Mouse (Mus musculus) heart, embryonic 14.5 days (tissue): ENCODE results near the gene Abca3. TPM values are rescaled to one million over a fixed set of nuclear protein-coding genes. Genes with fewer than 3 reads are reported as not detected.
"Not testable (repeated sequence)": the region's sequence is repeated elsewhere in the genome, so short reads cannot be mapped to it uniquely, and the experiment has no call there.

Experiments used
- ATAC-seq: fragments of 200-750 bp; cut with Nextera tagmentation; 2 replicates; pipeline ENCODE4 v1.8.0; 2017; ENCODE audit warnings: low read depth, moderate TSS enrichment; ENCODE audit not compliant: insufficient number of reproducible peaks, insufficient read depth, low FRiP score
- H3K27ac ChIP-seq, 2 experiments: fragments of 200-500 bp in 1 of 2; fragments of 300-500 bp in 1 of 2; sonication (generic) in 1 of 2; replicated peaks in 1 of 2; 2 replicates each; pipeline ENCODE4 v1.5.1; 2012 to 2014; ENCODE audit warnings: low read depth in 2 of 2, low read length in 2 of 2, control low read depth in 1 of 2, mild to moderate bottlenecking in 1 of 2, mixed read lengths in 1 of 2; ENCODE audit not compliant: control insufficient read depth in 1 of 2, insufficient read depth in 1 of 2
- H3K27me3 ChIP-seq: fragments of 300-500 bp; sonication (generic); 2 replicates; pipeline ENCODE4 v1.6.1; 2014; ENCODE audit warnings: mild to moderate bottlenecking, low read length, control low read depth; ENCODE audit not compliant: control insufficient read depth, insufficient read depth
- H3K36me3 ChIP-seq: fragments of 300-500 bp; sonication (generic); 2 replicates; pipeline ENCODE4 v1.6.1; 2014; ENCODE audit warnings: mild to moderate bottlenecking, control low read depth, low read length, mixed read lengths; ENCODE audit not compliant: control insufficient read depth, insufficient read depth
- H3K4me1 ChIP-seq, 2 experiments: fragments of 200-500 bp in 1 of 2; fragments of 300-500 bp in 1 of 2; sonication (generic) in 1 of 2; 2 replicates each; pipeline ENCODE4 v1.6.1; 2012 to 2014; ENCODE audit warnings: low read length in 2 of 2, control low read depth in 1 of 2, mixed read lengths in 1 of 2; ENCODE audit not compliant: control insufficient read depth in 2 of 2, insufficient read depth in 2 of 2
- H3K4me2 ChIP-seq: fragments of 300-500 bp; sonication (generic); 2 replicates; pipeline ENCODE4 v1.6.1; 2014; ENCODE audit warnings: mild to moderate bottlenecking, low read length
- H3K4me3 ChIP-seq, 2 experiments: fragments of 200-500 bp in 1 of 2; fragments of 300-500 bp in 1 of 2; sonication (generic) in 1 of 2; 2 replicates each; pipeline ENCODE4 v1.5.1; 2012 to 2014; ENCODE audit warnings: low read length in 2 of 2, mild to moderate bottlenecking in 2 of 2, control low read depth in 1 of 2, low read depth in 1 of 2, moderate library complexity in 1 of 2; ENCODE audit not compliant: control insufficient read depth in 1 of 2, insufficient read depth in 1 of 2
- H3K9ac ChIP-seq: fragments of 300-500 bp; sonication (generic); 2 replicates; pipeline ENCODE4 v1.6.1; 2014; ENCODE audit warnings: mild to moderate bottlenecking, low read length
- H3K9me3 ChIP-seq: fragments of 300-500 bp; sonication (generic); 2 replicates; pipeline ENCODE4 v1.6.1; 2016; ENCODE audit warnings: low read length, control low read depth; ENCODE audit not compliant: control insufficient read depth
- WGBS: fragments of 180-500 bp; shearing (Covaris S2); extraction: QIAGEN DNeasy Blood & Tissue Kit; methylation state at CpG from one replicate; pipeline ENCODE4 v1.1.7; 2014; 5-methylcytosine and 5-hydroxymethylcytosine counted together
- polyA plus RNA-seq: library from polyadenylated mRNA; unstranded; fragments of >200 nt; fragmentation: Nextera tagmentation; extraction: Ambion mirVana; gene quantifications from 2 replicates; pipeline ENCODE4 v1.2.1, GENCODE M21; 2014

Abca3 gene
- polyA plus RNA-seq, 1 experiment from 2014 or later, result 8.6 TPM

- Histone ChIP-seq H3K9ac (peak overlapping the region; percentile 84), H3K4me2 (peak overlapping the region; percentile 75), H3K4me1 (peaks cover 4 to 35% of the 10 kb centered on the region in 2 experiments), H3K4me3 (peak overlapping the region; percentile 58 to 80), H3K36me3 (peaks cover 55% of the 10 kb centered on the region), H3K27ac (peak overlapping the region; percentile 92 to 93), H3K27me3 (no peaks in the 10 kb centered on the region), H3K9me3 (no peaks in the 10 kb centered on the region)
- no peak for ATAC-seq
- WGBS, result 26% methylated on average over 22 of the region's 22 CpGs
These were observed 61.9 kb downstream of the Abca3 start for GRCm38 (mm10) chr17:24413557-24414211.

GRCm38 (mm10) chr17:24414230-24414976 lies 62.7 kb downstream of the Abca3 start, which contains the start of gene Rnps1:
TSS of gene Rnps1 (plus strand) at chr17:24414565.
- H3K27me3 ChIP-seq, result no peaks in the 10 kb centered on the region
- H3K9me3 ChIP-seq, result no peaks in the 10 kb centered on the region
- H3K36me3 ChIP-seq, result peaks cover 55% of the 10 kb centered on the region
- ATAC-seq, result peak; percentile 92
- peak within 1 kb of the TSS; percentile 75 for H3K4me2 ChIP-seq
- H3K9ac ChIP-seq, result peak within 1 kb of the TSS; percentile 89
- WGBS, result under 1% methylated on average over 58 of the region's 64 CpGs
- H3K27ac ChIP-seq, result peak within 1 kb of the TSS; percentile 92 to 93
- H3K4me3 ChIP-seq, result peak within 1 kb of the TSS; percentile 58 to 80
- peaks cover 4 to 35% of the 10 kb centered on the region in 2 experiments for H3K4me1 ChIP-seq

- H3K4me2 ChIP-seq, result peak overlapping the region; percentile 75
- no peaks in the 10 kb centered on the region for H3K9me3 ChIP-seq
- no peaks in the 10 kb centered on the region for H3K27me3 ChIP-seq
- H3K9ac ChIP-seq, result peak overlapping the region; percentile 89
- ATAC-seq, result no peak
- H3K27ac ChIP-seq, result peak overlapping the region; percentile 89 to 92
- peaks cover 55% of the 10 kb centered on the region for H3K36me3 ChIP-seq
- H3K4me1 ChIP-seq, result peaks cover 4 to 35% of the 10 kb centered on the region in 2 experiments
- WGBS, result under 1% methylated on average over 21 of the region's 21 CpGs
- peak overlapping the region; percentile 55 to 80 for H3K4me3 ChIP-seq
These were observed 63.3 kb downstream of the Abca3 start for GRCm38 (mm10) chr17:24415011-24415410.

- WGBS, result 88% methylated on average over 3 of the region's 3 CpGs
- H3K4me3 ChIP-seq, result peak overlapping the region in 1 of 2 experiments; percentile 80; a peak in 3 of 4 replicates
- peaks cover 56% of the 10 kb centered on the region for H3K36me3 ChIP-seq
- peak overlapping the region; percentile 89 for H3K9ac ChIP-seq
- no peak for ATAC-seq
- H3K4me1 ChIP-seq, result peaks cover 4 to 35% of the 10 kb centered on the region in 2 experiments
- H3K4me2 ChIP-seq, result peak overlapping the region; percentile 75
- no peaks in the 10 kb centered on the region for H3K27me3 ChIP-seq
- H3K27ac ChIP-seq, result no peak overlapping the region
- H3K9me3 ChIP-seq, result no peaks in the 10 kb centered on the region
These were observed 64.4 kb downstream of the Abca3 start for GRCm38 (mm10) chr17:24416051-24416652.

GRCm38 (mm10) chr17:24423114-24423513 lies 71.4 kb downstream of the Abca3 start:
- no peaks in the 10 kb centered on the region for H3K9me3 ChIP-seq
- H3K9ac ChIP-seq, result no peak overlapping the region
- 90% methylated on average over 4 of the region's 4 CpGs for WGBS
- peaks cover 77% of the 10 kb centered on the region for H3K36me3 ChIP-seq
- H3K4me1 ChIP-seq, result peaks cover 3 to 4% of the 10 kb centered on the region in 2 experiments; a peak in 2 of 4 replicates
- H3K4me3 ChIP-seq, result no peak overlapping the region
- H3K27ac ChIP-seq, result no peak overlapping the region
- ATAC-seq, result no peak
- H3K4me2 ChIP-seq, result no peak overlapping the region
- H3K27me3 ChIP-seq, result no peaks in the 10 kb centered on the region

- Histone ChIP-seq H3K4me2 (no peak overlapping the region), H3K9ac (no peak overlapping the region), H3K27ac (no peak overlapping the region), H3K36me3 (peaks cover 63% of the 10 kb centered on the region), H3K27me3 (no peaks in the 10 kb centered on the region), H3K4me3 (no peak overlapping the region), H3K4me1 (peaks cover 12 to 13% of the 10 kb centered on the region in 2 experiments), H3K9me3 (no peaks in the 10 kb centered on the region)
- 91% methylated on average over 5 of the region's 5 CpGs for WGBS
- ATAC-seq, result no peak
These were observed 72.7 kb downstream of the Abca3 start for GRCm38 (mm10) chr17:24424489-24424888.

- H3K4me2 ChIP-seq, H3K27me3 ChIP-seq, H3K9me3 ChIP-seq, H3K27ac ChIP-seq, H3K9ac ChIP-seq, ATAC-seq, H3K4me3 ChIP-seq: not testable (repeated sequence)
- peaks cover 55% of the 10 kb centered on the region for H3K36me3 ChIP-seq
- 98% methylated on average over 4 of the region's 8 CpGs for WGBS
- H3K4me1 ChIP-seq, result peaks cover 18 to 19% of the 10 kb centered on the region in 2 experiments
These were observed 73.6 kb downstream of the Abca3 start for GRCm38 (mm10) chr17:24425326-24425725.
